Mouse (Mus musculus): ENCODE measurements around the gene Brk1. TPM values are rescaled to one million over a fixed set of nuclear protein-coding genes. Genes with fewer than 3 reads are reported as not detected.

The Brk1 gene
- polyA plus RNA-seq, 1 experiment from 2014 or later: 217 TPM

Other genes starting within 250 kb of the Brk1 start
- gene Tada3, start 226.9 kb upstream of the Brk1 start, polyA plus RNA-seq (2016; fragmentation: Nextera tagmentation; extraction: Ambion mirVana): 59.2 and 62.9 TPM in 2 replicates
- 379 and 381 TPM in 2 replicates for gene Arpc4, start 226.7 kb upstream of the Brk1 start, polyA plus RNA-seq (2016; fragmentation: Nextera tagmentation; extraction: Ambion mirVana)
- gene Ttll3, start 215.5 kb upstream of the Brk1 start, polyA plus RNA-seq (2016; fragmentation: Nextera tagmentation; extraction: Ambion mirVana): 5.9 and 6.7 TPM in 2 replicates
- gene Rpusd3, start 185.4 kb upstream of the Brk1 start, polyA plus RNA-seq (2016; fragmentation: Nextera tagmentation; extraction: Ambion mirVana): 36.3 and 43.4 TPM in 2 replicates
- not detected in 2 replicates for gene Cidec, start 169.0 kb upstream of the Brk1 start, polyA plus RNA-seq (2016; fragmentation: Nextera tagmentation; extraction: Ambion mirVana)
- 90.0 and 93.5 TPM in 2 replicates for gene Jagn1, start 162.2 kb upstream of the Brk1 start, polyA plus RNA-seq (2016; fragmentation: Nextera tagmentation; extraction: Ambion mirVana)
- 1.1 and 1.4 TPM in 2 replicates for gene Il17re, start 146.3 kb upstream of the Brk1 start, polyA plus RNA-seq (2016; fragmentation: Nextera tagmentation; extraction: Ambion mirVana)
- gene Il17rc, start 133.3 kb upstream of the Brk1 start, polyA plus RNA-seq (2016; fragmentation: Nextera tagmentation; extraction: Ambion mirVana): 4.4 and 5.3 TPM in 2 replicates
- 43.0 and 45.4 TPM in 2 replicates for gene Creld1, start 121.5 kb upstream of the Brk1 start, polyA plus RNA-seq (2016; fragmentation: Nextera tagmentation; extraction: Ambion mirVana)
- gene Prrt3, start 102.8 kb upstream of the Brk1 start, polyA plus RNA-seq (2016; fragmentation: Nextera tagmentation; extraction: Ambion mirVana): 2.0 and 2.3 TPM in 2 replicates
- 82.0 and 83.4 TPM in 2 replicates for gene Emc3, start 73.1 kb upstream of the Brk1 start, polyA plus RNA-seq (2016; fragmentation: Nextera tagmentation; extraction: Ambion mirVana)
- 18.1 and 18.2 TPM in 2 replicates for gene Fancd2, start 73.1 kb upstream of the Brk1 start, polyA plus RNA-seq (2016; fragmentation: Nextera tagmentation; extraction: Ambion mirVana)
- gene Fancd2os, start 4.1 kb upstream of the Brk1 start, polyA plus RNA-seq (2016; fragmentation: Nextera tagmentation; extraction: Ambion mirVana): 0.17 and 0.52 TPM in 2 replicates
- gene Vhl, start 19.2 kb downstream of the Brk1 start, polyA plus RNA-seq (2016; fragmentation: Nextera tagmentation; extraction: Ambion mirVana): 44.4 and 45.5 TPM in 2 replicates
- 2.6 and 3.0 TPM in 2 replicates for gene Irak2, start 33.7 kb downstream of the Brk1 start, polyA plus RNA-seq (2016; fragmentation: Nextera tagmentation; extraction: Ambion mirVana)
- gene Tatdn2, start 92.3 kb downstream of the Brk1 start, polyA plus RNA-seq (2016; fragmentation: Nextera tagmentation; extraction: Ambion mirVana): 0.54 and 0.76 TPM in 2 replicates
- not detected in 2 replicates for gene Ghrl, start 115.1 kb downstream of the Brk1 start, polyA plus RNA-seq (2016; fragmentation: Nextera tagmentation; extraction: Ambion mirVana)
- gene Sec13, start 136.0 kb downstream of the Brk1 start, polyA plus RNA-seq (2016; fragmentation: Nextera tagmentation; extraction: Ambion mirVana): 281 and 284 TPM in 2 replicates

Data from midbrain, embryonic 10.5 days (tissue).